Mouse (Mus musculus): Measurements from ENCODE around the gene Ercc8.
A peak's percentile ranks its signal among the peaks of the same experiment; 100 is the strongest.

The Ercc8 gene

GRCm38 (mm10) chr13:108158465-108159240, at the start of gene Ercc8, which contains the start of gene Ndufaf2:
Ercc8 (plus strand) TSS chr13:108158731.
Ndufaf2 (minus strand) TSS chr13:108158623.
- peak; percentile 97 for DNase-seq (ENCODE audit: low spot score)

- DNase-seq (ENCODE audit: low spot score), result no peak
Observed at GRCm38 (mm10) chr13:108110929-108111328, 47.6 kb upstream of the Ercc8 start.

- no peak for DNase-seq (ENCODE audit: low spot score)
Observed at GRCm38 (mm10) chr13:108113536-108113935, 45.0 kb upstream of the Ercc8 start.

- DNase-seq (ENCODE audit: low spot score), result no peak
Observed at GRCm38 (mm10) chr13:108114257-108114656, 44.3 kb upstream of the Ercc8 start.

GRCm38 (mm10) chr13:108117654-108118053, 40.9 kb upstream of the Ercc8 start:
- DNase-seq (ENCODE audit: low spot score), result no peak

GRCm38 (mm10) chr13:108118188-108118587, 40.3 kb upstream of the Ercc8 start:
- DNase-seq (ENCODE audit: low spot score), result no peak

- peak; percentile 20 for DNase-seq (ENCODE audit: low spot score)
Observed at GRCm38 (mm10) chr13:108119411-108120310, 38.9 kb upstream of the Ercc8 start.

GRCm38 (mm10) chr13:108123109-108123723, 35.3 kb upstream of the Ercc8 start:
- no peak for DNase-seq (ENCODE audit: low spot score)

GRCm38 (mm10) chr13:108124096-108124495, 34.4 kb upstream of the Ercc8 start:
- DNase-seq (ENCODE audit: low spot score), result no peak

- no peak for DNase-seq (ENCODE audit: low spot score)
Observed at GRCm38 (mm10) chr13:108126246-108126645, 32.3 kb upstream of the Ercc8 start.

GRCm38 (mm10) chr13:108127130-108127529, 31.4 kb upstream of the Ercc8 start:
- DNase-seq (ENCODE audit: low spot score), result peak; percentile 52

GRCm38 (mm10) chr13:108127883-108128282, 30.6 kb upstream of the Ercc8 start:
- no peak for DNase-seq (ENCODE audit: low spot score)

GRCm38 (mm10) chr13:108129070-108129469, 29.5 kb upstream of the Ercc8 start:
- DNase-seq (ENCODE audit: low spot score), result peak; percentile 25

GRCm38 (mm10) chr13:108130737-108131136, 27.8 kb upstream of the Ercc8 start:
- no peak for DNase-seq (ENCODE audit: low spot score)

GRCm38 (mm10) chr13:108132031-108132819, 26.3 kb upstream of the Ercc8 start:
- DNase-seq (ENCODE audit: low spot score), result no peak

GRCm38 (mm10) chr13:108135617-108136016, 22.9 kb upstream of the Ercc8 start:
- no peak for DNase-seq (ENCODE audit: low spot score)

GRCm38 (mm10) chr13:108138403-108138977, 20.0 kb upstream of the Ercc8 start:
- no peak for DNase-seq (ENCODE audit: low spot score)

GRCm38 (mm10) chr13:108144086-108144485, 14.4 kb upstream of the Ercc8 start:
- no peak for DNase-seq (ENCODE audit: low spot score)

- DNase-seq (ENCODE audit: low spot score), result peak; percentile 36
Observed at GRCm38 (mm10) chr13:108151782-108152181, 6.7 kb upstream of the Ercc8 start.

- peak; percentile 76 for DNase-seq (ENCODE audit: low spot score)
Observed at GRCm38 (mm10) chr13:108152650-108153372, 5.7 kb upstream of the Ercc8 start.

GRCm38 (mm10) chr13:108157156-108157555, 1.4 kb upstream of the Ercc8 start:
- DNase-seq (ENCODE audit: low spot score), result no peak

Measured in MN1 (cell line).